Mouse (Mus musculus) frontal cortex, adult 2 months (tissue): ENCODE results near the gene Glis2. TPM values are rescaled to one million over a fixed set of nuclear protein-coding genes. Genes with fewer than 3 reads are reported as not detected.
A peak's percentile ranks its signal among the peaks of the same experiment; 100 is the strongest.

ENCODE experiments used
- DNase-seq, 2 experiments: peaks; one replicate each; pipeline ENCODE4 v3.0.0; 2022; ENCODE audit warnings: low spot score in 1 of 2; ENCODE audit errors: extremely low spot score in 1 of 2
- polyA plus RNA-seq: library from polyadenylated mRNA; depleted of rRNA; stranded (reverse); fragments of >200 nt; gene quantifications from 2 replicates; pipeline ENCODE4 v1.2.3, GENCODE M21; 2012; rRNA removed

The Glis2 gene
- polyA plus RNA-seq, result 17.9 and 19.1 TPM in 2 replicates

GRCm38 (mm10) chr16:4593971-4594813, at the start of gene Glis2:
Gene Glis2, plus strand, starts transcription at chr16:4594713.
- DNase-seq, result no peak

- no peak for DNase-seq
Measured at GRCm38 (mm10) chr16:4544845-4545244, 49.7 kb upstream of the Glis2 start.

GRCm38 (mm10) chr16:4546838-4547237, 47.7 kb upstream of the Glis2 start:
- DNase-seq, result no peak

- no peak for DNase-seq
Measured at GRCm38 (mm10) chr16:4547611-4548010, 46.9 kb upstream of the Glis2 start.

- DNase-seq, result no peak
Measured at GRCm38 (mm10) chr16:4548953-4549688, 45.4 kb upstream of the Glis2 start.

- DNase-seq, result peak in 1 of 2 experiments; percentile 78
Measured at GRCm38 (mm10) chr16:4551056-4551455, 43.5 kb upstream of the Glis2 start.

GRCm38 (mm10) chr16:4551885-4552284, 42.6 kb upstream of the Glis2 start:
- DNase-seq, result no peak

GRCm38 (mm10) chr16:4552829-4553550, 41.5 kb upstream of the Glis2 start:
- DNase-seq, result no peak

- no peak for DNase-seq
Measured at GRCm38 (mm10) chr16:4555555-4555954, 39.0 kb upstream of the Glis2 start.

- no peak for DNase-seq
Measured at GRCm38 (mm10) chr16:4557085-4557484, 37.4 kb upstream of the Glis2 start.

GRCm38 (mm10) chr16:4557949-4558348, 36.6 kb upstream of the Glis2 start:
- DNase-seq, result peak; percentile 33 to 64

- DNase-seq, result peak; percentile 89 to 94
Measured at GRCm38 (mm10) chr16:4558384-4558979, 36.0 kb upstream of the Glis2 start.

- peak; percentile 34 to 66 for DNase-seq
Measured at GRCm38 (mm10) chr16:4558980-4559631, 35.4 kb upstream of the Glis2 start.

GRCm38 (mm10) chr16:4559715-4560144, 34.8 kb upstream of the Glis2 start, which contains the start of gene Tfap4:
Gene Tfap4, minus strand, starts transcription at chr16:4559854.
- DNase-seq, result peak; percentile 74 to 84

- peak in 1 of 2 experiments; percentile 42 for DNase-seq
Measured at GRCm38 (mm10) chr16:4560145-4560952, 34.2 kb upstream of the Glis2 start.

- peak in 1 of 2 experiments; percentile 85 for DNase-seq
Measured at GRCm38 (mm10) chr16:4567912-4568311, 26.6 kb upstream of the Glis2 start.

GRCm38 (mm10) chr16:4570737-4571136, 23.8 kb upstream of the Glis2 start:
- DNase-seq, result no peak

GRCm38 (mm10) chr16:4576038-4576437, 18.5 kb upstream of the Glis2 start:
- DNase-seq, result no peak

- no peak for DNase-seq
Measured at GRCm38 (mm10) chr16:4576873-4577272, 17.6 kb upstream of the Glis2 start.
